Mouse (Mus musculus) layer of hippocampus, adult 8-10 months (tissue): ENCODE measurements around the gene Tpra1. TPM values are rescaled to one million over a fixed set of nuclear protein-coding genes. Genes with fewer than 3 reads are reported as not detected.

Source experiments
- DNase-seq, 2 experiments: peaks; one replicate each; pipeline ENCODE4 v3.0.0; 2022; ENCODE audit warnings: low spot score in 2 of 2
- total RNA-seq, 4 experiments: library from RNA; stranded (reverse); gene quantifications; 2 replicates each; pipeline ENCODE4 v1.2.4; 2022

Tpra1 gene
- total RNA-seq, 4 experiments from 2014 or later = 43.9 to 50.8 (median 49.6) TPM

DNA sequence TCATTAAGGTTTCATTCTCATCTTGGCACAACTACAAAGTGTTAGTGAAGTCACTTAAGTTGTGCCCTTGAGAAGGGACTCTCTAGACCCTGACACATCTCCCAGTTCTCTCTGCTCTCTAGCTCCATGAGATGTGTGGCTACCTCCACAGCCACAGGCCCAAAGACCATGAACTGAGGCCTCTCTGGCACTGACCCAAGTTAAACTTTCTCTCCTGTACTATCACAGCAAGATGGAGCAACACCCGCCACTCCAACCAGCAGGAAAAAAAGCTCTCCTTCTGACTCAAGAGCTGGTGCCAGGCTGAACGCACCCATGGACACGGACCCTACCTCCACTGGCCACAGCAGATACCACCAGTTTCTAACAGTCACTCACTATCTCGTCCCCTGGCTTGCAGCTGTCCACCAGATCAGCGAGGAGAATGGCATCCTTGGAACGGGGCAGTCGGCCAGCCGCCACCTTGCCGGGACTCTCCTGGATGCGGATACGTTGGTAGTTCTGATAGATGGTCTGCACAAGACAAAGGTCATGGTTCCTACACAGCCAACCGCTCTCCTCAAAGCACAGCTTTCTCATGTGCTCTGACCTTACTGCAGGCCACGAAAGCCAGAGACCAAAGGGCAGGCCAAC, 12.5 kb upstream of the Tpra1 start:
- DNase-seq = no peak

GRCm38 (mm10) chr6:88890832-88891231, 11.2 kb upstream of the Tpra1 start:
- DNase-seq = no peak

- DNase-seq = peak in 1 of 2 experiments; percentile 59
Observed at GRCm38 (mm10) chr6:88893559-88893958, 8.5 kb upstream of the Tpra1 start.

DNA sequence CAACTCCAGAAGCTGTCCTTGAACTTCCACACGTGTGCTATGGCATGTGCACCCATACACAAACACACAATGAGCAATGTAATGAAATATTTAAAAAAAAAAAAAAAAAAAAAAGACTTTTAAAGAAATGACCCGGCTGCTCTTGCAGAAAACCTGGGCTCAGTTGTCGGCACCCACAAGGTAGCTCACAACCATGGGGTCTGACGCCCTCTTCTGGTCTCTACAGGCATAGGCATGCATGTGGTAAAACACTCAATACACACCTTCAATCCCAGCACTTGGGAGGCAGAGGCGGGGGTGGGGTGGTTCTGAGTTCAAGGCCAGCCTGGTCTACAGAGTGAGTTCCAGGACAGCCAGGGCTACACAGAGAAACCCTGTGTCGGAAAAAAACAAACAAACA, 6.1 kb upstream of the Tpra1 start:
- DNase-seq = no peak

- no peak for DNase-seq
Observed at GRCm38 (mm10) chr6:88897246-88897645, 4.8 kb upstream of the Tpra1 start.

GRCm38 (mm10) chr6:88898534-88899048, 3.5 kb upstream of the Tpra1 start, which contains the start of gene Mcm2:
Gene Mcm2, minus strand, starts transcription at chr6:88898780.
- DNase-seq = peak; percentile 87 to 91

- no peak for DNase-seq
Observed at GRCm38 (mm10) chr6:88899086-88899485, 3.0 kb upstream of the Tpra1 start.

DNA sequence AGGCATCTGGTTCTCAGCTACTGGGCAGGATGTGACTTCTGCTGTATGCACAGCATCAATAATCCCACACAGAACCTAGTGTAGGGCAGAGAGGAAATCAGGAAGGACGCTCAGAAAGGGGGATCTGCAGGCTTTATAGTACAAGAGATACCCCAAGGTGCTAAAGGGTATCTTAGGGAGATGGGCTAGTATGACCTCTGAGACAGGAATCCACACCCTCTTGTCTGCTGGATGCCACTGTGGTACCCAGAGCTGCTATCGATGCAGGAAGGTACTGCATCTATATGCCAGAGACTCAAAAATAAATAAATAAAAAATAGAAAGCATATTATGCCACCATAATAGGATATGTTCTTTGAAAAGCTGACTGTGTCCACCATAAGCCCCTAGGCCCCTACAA, 2.4 kb upstream of the Tpra1 start:
- no peak for DNase-seq

DNA sequence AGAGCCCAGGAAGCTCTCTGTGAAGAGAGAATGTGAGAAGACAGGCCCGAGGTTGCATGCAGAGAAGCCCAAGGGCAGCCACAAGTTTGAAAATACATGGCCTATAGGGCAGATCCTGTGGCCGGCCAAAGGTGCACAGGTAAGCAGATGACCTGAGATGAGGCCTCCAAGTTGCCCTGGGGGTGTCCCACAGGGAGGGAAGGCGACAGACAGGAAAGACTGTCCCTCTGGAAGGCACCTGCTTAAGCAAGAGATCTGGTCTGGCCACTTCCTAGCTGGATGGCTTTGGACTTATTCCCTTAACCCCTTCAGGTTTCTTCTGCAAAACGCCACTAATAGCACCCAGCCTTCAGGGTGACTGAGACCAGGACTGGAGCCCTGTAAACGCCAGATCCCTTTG, 580 bp upstream of the Tpra1 start:
- DNase-seq = no peak

DNA sequence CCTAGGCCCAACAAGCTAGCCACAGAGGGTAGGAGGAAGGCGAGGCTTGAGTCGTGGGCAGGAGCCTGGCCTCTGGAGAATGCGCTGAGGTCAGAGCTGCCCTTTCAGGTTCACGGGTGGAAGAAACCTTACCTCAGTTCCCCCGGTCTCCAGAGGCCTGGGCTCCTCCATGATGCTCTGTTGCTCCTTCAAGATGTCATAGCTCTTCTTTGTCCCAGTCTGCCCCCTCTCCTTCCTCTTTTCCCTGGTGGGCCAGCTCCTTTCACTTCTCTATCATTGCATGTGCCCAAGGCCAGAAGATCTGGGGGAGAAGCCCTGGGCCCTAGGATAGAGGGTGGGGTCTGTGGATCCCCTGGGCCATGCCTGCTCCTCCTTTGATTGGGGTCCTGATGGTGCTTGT, 1.7 kb downstream of the Tpra1 start:
- no peak for DNase-seq

- DNase-seq = no peak
Observed at GRCm38 (mm10) chr6:88904456-88904974, 2.5 kb downstream of the Tpra1 start.

DNA sequence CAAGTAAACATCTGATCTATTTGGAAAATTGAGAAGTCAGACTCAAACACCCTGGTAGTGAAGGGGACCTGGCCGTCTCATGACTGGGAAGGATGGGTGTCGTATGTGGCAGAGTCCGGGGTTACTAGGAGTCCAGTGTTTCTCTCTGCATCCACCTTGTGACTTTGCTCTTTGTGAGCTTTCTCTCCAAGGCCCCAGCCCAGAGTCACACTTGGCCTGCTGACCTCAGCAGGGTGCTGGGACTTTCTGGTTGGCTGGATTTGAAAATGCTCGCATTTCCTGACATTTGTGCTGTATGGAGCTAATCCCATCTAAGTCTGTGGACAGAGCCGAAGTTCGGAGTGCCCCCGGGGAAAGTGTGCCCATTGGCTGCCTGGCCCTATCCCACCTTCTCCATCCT, 3.0 kb downstream of the Tpra1 start:
- DNase-seq = no peak

DNA sequence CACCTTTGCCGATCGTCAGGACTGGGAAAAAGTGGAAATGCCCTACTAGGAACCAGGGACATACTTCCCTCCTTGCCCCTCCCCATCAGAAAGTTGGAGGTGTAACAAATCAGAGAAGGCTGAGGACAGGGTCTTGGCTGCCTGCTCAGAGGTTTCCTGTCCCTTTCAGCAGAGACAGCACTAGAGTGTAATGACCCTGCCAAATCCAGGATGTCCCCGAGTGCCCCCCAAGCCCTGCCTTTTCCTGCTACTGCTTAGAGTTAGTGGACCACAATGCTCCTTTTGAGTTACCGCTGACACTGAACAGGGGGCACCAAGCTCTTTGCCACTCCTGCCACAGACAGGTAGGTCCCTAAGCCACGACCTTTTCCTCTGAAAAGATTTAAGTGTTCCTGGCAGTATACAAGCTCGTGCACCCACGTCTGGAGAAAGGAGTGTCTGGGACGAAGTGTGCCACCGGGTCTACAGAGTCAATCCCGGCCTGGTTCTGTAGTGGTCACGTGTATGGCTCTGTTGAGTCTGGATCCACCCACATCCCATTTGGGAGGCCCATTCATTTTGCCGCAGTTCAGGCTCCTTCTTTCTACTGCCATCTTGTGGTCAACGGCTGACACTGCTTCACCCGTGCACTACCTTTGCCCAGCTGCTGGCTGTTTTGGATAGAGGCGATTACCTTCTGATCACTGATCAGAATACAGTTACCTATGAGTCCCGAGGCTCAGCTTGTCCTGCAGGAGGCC, 4.5 kb downstream of the Tpra1 start:
- DNase-seq = peak; percentile 63 to 66

- no peak for DNase-seq
Observed at GRCm38 (mm10) chr6:88909151-88909550, 7.1 kb downstream of the Tpra1 start.

DNA sequence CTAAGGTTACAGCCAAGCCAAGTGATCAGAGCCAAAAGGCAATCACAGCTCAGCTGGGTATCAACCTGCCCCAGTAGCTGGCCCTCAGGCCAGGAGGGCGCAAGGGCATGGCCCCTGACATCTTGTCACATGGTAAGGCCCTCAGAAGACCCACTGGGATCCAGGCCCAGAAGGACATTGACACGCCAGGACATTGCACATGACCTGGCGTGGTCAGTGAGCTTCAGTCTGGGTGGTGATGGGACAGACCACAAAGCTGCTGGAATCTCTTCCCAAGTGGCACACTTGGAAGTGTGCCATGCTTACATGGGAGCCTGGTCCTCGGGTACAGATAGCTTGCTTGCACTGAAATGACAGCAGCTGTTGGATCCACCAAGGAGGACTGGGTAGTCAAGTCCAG, 11.0 kb downstream of the Tpra1 start:
- DNase-seq = no peak

DNA sequence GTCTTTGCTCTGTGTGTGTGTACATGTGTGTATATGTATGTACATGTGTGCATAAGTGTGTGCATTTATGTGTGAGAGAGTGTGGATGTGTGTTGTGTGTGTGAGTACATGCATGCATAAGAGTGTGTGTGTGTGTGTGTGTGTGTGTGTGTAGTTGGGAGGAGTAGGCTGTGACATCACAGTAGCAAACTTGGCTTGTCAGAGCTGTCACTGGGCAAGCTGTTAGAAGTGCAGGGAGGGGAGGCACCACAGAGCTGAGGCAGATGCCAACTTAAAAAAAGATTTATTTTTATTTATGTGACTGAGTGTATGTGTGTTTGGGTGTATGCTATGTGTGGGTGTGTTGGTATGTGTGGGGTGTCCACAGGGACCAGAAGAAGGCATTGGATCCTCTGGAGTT, 11.4 kb downstream of the Tpra1 start:
- no peak for DNase-seq

- no peak for DNase-seq
Observed at GRCm38 (mm10) chr6:88914799-88915198, 12.7 kb downstream of the Tpra1 start.

- no peak for DNase-seq
Observed at GRCm38 (mm10) chr6:88915510-88915909, 13.5 kb downstream of the Tpra1 start.

DNA sequence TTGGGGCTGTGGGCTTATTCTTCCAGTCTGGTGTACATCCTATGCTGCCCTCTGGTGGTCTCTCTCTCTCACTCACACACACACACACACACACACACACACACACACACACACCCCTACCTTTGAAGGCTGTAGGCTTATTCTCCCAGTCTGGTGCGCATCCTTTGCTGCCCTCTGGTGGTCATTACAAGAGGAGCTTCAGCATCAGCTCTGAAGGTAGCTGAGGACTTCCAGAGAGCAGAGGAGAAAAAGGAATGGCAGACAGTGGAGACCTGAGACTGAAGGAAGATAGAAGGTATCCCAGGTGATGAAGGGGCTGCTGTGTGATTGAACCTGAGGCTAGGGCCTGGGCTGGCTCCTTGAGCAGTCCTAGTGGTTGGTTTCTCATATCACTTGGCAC, 14.1 kb downstream of the Tpra1 start:
- DNase-seq = peak in 1 of 2 experiments; percentile 55

GRCm38 (mm10) chr6:88918802-88919201, 16.8 kb downstream of the Tpra1 start:
- DNase-seq = no peak

DNA sequence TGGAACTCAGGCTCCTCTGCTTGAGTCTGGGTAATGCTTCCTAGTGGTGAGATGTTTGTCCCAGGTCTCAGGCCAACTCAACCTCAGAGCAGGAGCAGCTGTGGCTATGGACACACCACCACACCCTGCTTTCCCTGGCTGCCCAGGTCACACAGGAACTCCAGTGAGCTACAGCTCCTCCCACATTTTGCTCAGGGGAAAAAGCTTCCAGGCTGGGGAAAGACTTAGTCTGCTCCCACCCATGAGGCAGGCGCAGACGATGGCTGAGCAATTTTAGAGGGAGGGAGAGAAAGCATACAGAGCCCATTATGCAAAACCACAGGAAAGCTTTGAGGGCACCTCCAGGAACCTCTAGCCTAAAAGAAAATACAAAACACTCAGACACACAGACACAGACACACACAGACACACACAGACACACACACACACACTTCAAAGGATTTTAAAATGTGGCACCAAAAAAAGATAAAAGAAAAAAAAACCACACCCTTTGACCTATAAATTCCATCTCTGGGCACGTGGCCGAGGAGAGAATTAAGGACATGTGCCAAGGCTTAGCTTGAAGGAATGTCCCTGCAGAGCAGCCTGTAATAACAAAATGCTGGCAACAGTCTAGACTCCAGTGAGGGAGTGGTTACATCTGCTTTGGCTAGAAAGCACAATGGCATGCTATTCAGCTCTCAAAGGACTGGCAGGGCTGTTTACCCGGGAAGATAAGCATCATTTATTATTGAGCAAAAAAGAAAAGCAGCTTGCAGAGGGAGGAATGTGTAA, 22.6 kb downstream of the Tpra1 start:
- no peak for DNase-seq
